Mouse (Mus musculus): ENCODE results near the gene Ptpn13. TPM values are rescaled to one million over a fixed set of nuclear protein-coding genes. Genes with fewer than 3 reads are reported as not detected.

The Ptpn13 gene
- polyA plus RNA-seq, 1 experiment, result 6.6 TPM

DNA sequence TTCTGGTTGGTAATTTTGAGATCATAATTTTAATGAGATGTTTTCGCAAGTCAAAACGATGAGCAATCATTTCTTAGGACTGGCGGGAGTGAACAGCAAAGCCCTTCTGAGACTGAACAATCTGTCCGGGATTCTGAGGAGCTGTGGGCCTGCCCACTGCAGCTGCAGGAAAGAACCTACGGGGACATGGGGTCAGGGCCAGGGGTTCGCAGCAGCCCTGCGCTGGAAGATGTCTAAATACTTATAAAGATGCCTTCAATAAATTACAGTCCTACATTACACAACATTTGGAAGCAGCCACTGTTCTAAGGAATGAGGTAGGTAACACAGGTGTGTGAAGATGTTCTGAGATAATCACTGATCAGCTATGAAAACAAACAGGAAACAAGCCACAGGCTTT, 180.7 kb downstream of the Ptpn13 start:
- H3K4me3 ChIP-seq (ENCODE audit: control insufficient read depth, low read depth, low read length), result no peak overlapping the region
- no peak for TF ChIP-seq CTCF (IDR thresholded peaks at IDR 0.05; ENCODE audit: control insufficient read depth, insufficient read depth, insufficient replicate concordance, low read depth, low read length)
- no peak for TF ChIP-seq POLR2A (IDR thresholded peaks at IDR 0.05; ENCODE audit: control insufficient read depth, low read depth, low read length)
- H3K27me3 ChIP-seq (ENCODE audit: control insufficient read depth, insufficient read depth, low read length), result no peaks in the 10 kb centered on the region
- peaks cover 2% of the 10 kb centered on the region; the same call in 1 of the 2 replicates for H3K4me1 ChIP-seq (ENCODE audit: control insufficient read depth, insufficient read depth, low read length)
- H3K36me3 ChIP-seq (ENCODE audit: control insufficient read depth, insufficient read depth, low read length), result no peaks in the 10 kb centered on the region
- H3K27ac ChIP-seq (ENCODE audit: control insufficient read depth, insufficient read depth, low read depth, low read length), result no peak overlapping the region

- TF ChIP-seq CTCF (IDR thresholded peaks at IDR 0.05; ENCODE audit: control insufficient read depth, insufficient read depth, insufficient replicate concordance, low read depth, low read length), result no peak
- no peak for TF ChIP-seq POLR2A (IDR thresholded peaks at IDR 0.05; ENCODE audit: control insufficient read depth, low read depth, low read length)
- H3K27ac ChIP-seq (ENCODE audit: control insufficient read depth, insufficient read depth, low read depth, low read length), result no peak overlapping the region
- no peaks in the 10 kb centered on the region; the same call in 1 of the 2 replicates for H3K4me1 ChIP-seq (ENCODE audit: control insufficient read depth, insufficient read depth, low read length)
- H3K4me3 ChIP-seq (ENCODE audit: control insufficient read depth, low read depth, low read length), result no peak overlapping the region
- no peaks in the 10 kb centered on the region for H3K36me3 ChIP-seq (ENCODE audit: control insufficient read depth, insufficient read depth, low read length)
- no peaks in the 10 kb centered on the region for H3K27me3 ChIP-seq (ENCODE audit: control insufficient read depth, insufficient read depth, low read length)
Observed at GRCm38 (mm10) chr5:103610148-103610547, 185.2 kb downstream of the Ptpn13 start.

DNA sequence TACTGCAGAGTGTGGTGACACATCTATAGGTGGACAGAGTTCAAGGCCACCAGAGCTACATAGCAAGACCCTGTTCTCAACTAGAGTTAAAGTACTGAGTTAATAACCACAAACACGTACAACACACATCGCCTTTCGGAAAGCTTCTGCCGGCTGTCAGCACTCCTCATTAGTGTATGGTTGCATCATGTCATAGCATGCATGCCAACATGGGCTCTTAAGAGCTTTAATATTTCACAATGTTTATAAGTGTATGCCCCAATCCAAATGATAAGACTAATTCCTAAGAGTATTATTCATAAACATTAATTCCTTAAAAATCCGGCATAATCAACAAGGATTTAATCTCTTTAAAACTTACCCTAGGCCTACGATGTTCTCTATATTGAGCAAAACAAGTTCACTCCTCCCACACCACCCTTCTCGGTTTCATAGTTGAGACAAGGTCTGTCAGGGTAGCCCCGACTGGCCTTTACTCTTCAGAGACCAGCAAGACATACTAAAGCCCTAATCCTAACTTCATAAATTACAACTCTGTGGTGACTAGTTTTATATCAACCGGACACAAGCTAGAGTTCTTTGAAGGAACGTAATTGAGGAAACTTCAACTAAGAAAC, 186.0 kb downstream of the Ptpn13 start:
- TF ChIP-seq CTCF (IDR thresholded peaks at IDR 0.05; ENCODE audit: control insufficient read depth, insufficient read depth, insufficient replicate concordance, low read depth, low read length) (no peak), POLR2A (IDR thresholded peaks at IDR 0.05; ENCODE audit: control insufficient read depth, low read depth, low read length) (no peak)
- H3K4me3 ChIP-seq (ENCODE audit: control insufficient read depth, low read depth, low read length), result no peak overlapping the region
- no peaks in the 10 kb centered on the region; the same call in 1 of the 2 replicates for H3K4me1 ChIP-seq (ENCODE audit: control insufficient read depth, insufficient read depth, low read length)
- H3K36me3 ChIP-seq (ENCODE audit: control insufficient read depth, insufficient read depth, low read length), result no peaks in the 10 kb centered on the region
- H3K27ac ChIP-seq (ENCODE audit: control insufficient read depth, insufficient read depth, low read depth, low read length), result no peak overlapping the region
- H3K27me3 ChIP-seq (ENCODE audit: control insufficient read depth, insufficient read depth, low read length), result no peaks in the 10 kb centered on the region

DNA sequence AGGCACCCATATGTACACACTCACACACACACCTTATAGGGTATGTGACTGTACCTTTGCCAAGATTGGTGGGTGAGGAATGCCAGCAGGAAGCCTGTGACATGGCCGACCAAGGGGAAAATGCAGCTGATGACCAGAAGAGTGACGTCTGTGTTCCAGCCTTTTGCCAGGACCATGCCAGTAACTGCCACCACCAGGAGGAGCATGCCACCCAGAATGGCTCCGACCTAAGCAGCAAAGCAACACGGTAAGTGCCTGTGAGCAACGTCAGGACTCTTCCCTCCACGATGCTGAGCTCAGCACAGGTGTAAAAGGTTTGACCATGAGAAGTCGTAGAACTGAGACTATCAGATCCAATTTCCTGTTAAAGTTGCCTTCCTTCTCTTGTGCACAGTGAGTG, 187.3 kb downstream of the Ptpn13 start:
- Histone ChIP-seq H3K4me3 (ENCODE audit: control insufficient read depth, low read depth, low read length) (no peak overlapping the region), H3K27me3 (ENCODE audit: control insufficient read depth, insufficient read depth, low read length) (no peaks in the 10 kb centered on the region), H3K36me3 (ENCODE audit: control insufficient read depth, insufficient read depth, low read length) (no peaks in the 10 kb centered on the region), H3K27ac (ENCODE audit: control insufficient read depth, insufficient read depth, low read depth, low read length) (no peak overlapping the region), H3K4me1 (ENCODE audit: control insufficient read depth, insufficient read depth, low read length) (no peaks in the 10 kb centered on the region; the same call in 1 of the 2 replicates)
- no peak for TF ChIP-seq POLR2A (IDR thresholded peaks at IDR 0.05; ENCODE audit: control insufficient read depth, low read depth, low read length)
- peak; percentile 22; the same call in 1 of the 2 replicates for TF ChIP-seq CTCF (IDR thresholded peaks at IDR 0.05; ENCODE audit: control insufficient read depth, insufficient read depth, insufficient replicate concordance, low read depth, low read length)

DNA sequence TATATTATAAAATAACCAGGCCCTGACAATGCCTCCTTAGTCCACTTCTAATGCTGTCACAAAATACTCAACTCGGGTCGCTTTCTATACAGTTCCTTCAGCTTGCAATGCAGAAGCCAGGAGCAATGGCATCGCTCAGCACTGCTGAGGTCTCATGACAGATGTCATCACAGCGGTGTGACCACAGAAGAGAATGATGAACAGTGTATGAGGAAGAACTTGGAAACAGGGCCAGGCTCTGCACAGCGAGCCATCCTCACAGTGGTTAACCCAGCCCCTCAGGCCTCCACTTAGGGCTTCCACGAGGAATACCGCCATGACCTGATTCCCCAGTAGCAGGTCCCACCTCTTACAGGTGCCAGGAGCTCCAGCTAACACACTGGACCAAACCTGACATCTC, 189.4 kb downstream of the Ptpn13 start:
- Histone ChIP-seq H3K27ac (ENCODE audit: control insufficient read depth, insufficient read depth, low read depth, low read length) (no peak overlapping the region), H3K4me1 (ENCODE audit: control insufficient read depth, insufficient read depth, low read length) (no peaks in the 10 kb centered on the region; the same call in 1 of the 2 replicates)
- no peak for TF ChIP-seq CTCF (IDR thresholded peaks at IDR 0.05; ENCODE audit: control insufficient read depth, insufficient read depth, insufficient replicate concordance, low read depth, low read length)
- TF ChIP-seq POLR2A (IDR thresholded peaks at IDR 0.05; ENCODE audit: control insufficient read depth, low read depth, low read length), result no peak

GRCm38 (mm10) chr5:103617191-103617590, 192.2 kb downstream of the Ptpn13 start:
- TF ChIP-seq CTCF (IDR thresholded peaks at IDR 0.05; ENCODE audit: control insufficient read depth, insufficient read depth, insufficient replicate concordance, low read depth, low read length) (no peak), POLR2A (IDR thresholded peaks at IDR 0.05; ENCODE audit: control insufficient read depth, low read depth, low read length) (0 out of 2 replicates have a peak, but pooled peaks have one; percentile 14)
- Histone ChIP-seq H3K27me3 (ENCODE audit: control insufficient read depth, insufficient read depth, low read length) (no peaks in the 10 kb centered on the region), H3K36me3 (ENCODE audit: control insufficient read depth, insufficient read depth, low read length) (no peaks in the 10 kb centered on the region), H3K4me3 (ENCODE audit: control insufficient read depth, low read depth, low read length) (no peak overlapping the region), H3K27ac (ENCODE audit: control insufficient read depth, insufficient read depth, low read depth, low read length) (no peak overlapping the region), H3K4me1 (ENCODE audit: control insufficient read depth, insufficient read depth, low read length) (no peaks in the 10 kb centered on the region; the same call in 1 of the 2 replicates)

More for the DNA sequence above, 189.4 kb downstream of the Ptpn13 start:
- Histone ChIP-seq H3K27me3 (ENCODE audit: control insufficient read depth, insufficient read depth, low read length) (no peaks in the 10 kb centered on the region), H3K4me3 (ENCODE audit: control insufficient read depth, low read depth, low read length) (no peak overlapping the region), H3K36me3 (ENCODE audit: control insufficient read depth, insufficient read depth, low read length) (no peaks in the 10 kb centered on the region)

GRCm38 (mm10) chr5:103620301-103620973, 195.4 kb downstream of the Ptpn13 start:
- peak overlapping the region; percentile 5 for H3K27ac ChIP-seq (ENCODE audit: control insufficient read depth, insufficient read depth, low read depth, low read length)
- peaks cover 2% of the 10 kb centered on the region; the same call in 1 of the 2 replicates for H3K4me1 ChIP-seq (ENCODE audit: control insufficient read depth, insufficient read depth, low read length)
- no peaks in the 10 kb centered on the region for H3K36me3 ChIP-seq (ENCODE audit: control insufficient read depth, insufficient read depth, low read length)
- no peak overlapping the region for H3K4me3 ChIP-seq (ENCODE audit: control insufficient read depth, low read depth, low read length)
- no peaks in the 10 kb centered on the region for H3K27me3 ChIP-seq (ENCODE audit: control insufficient read depth, insufficient read depth, low read length)
- TF ChIP-seq CTCF (IDR thresholded peaks at IDR 0.05; ENCODE audit: control insufficient read depth, insufficient read depth, insufficient replicate concordance, low read depth, low read length), result no peak
- no peak for TF ChIP-seq POLR2A (IDR thresholded peaks at IDR 0.05; ENCODE audit: control insufficient read depth, low read depth, low read length)
